Mouse (Mus musculus) brain, embryonic 14.5 days (tissue): Measurements from ENCODE around the gene Tigar. TPM values are rescaled to one million over a fixed set of nuclear protein-coding genes. Genes with fewer than 3 reads are reported as not detected.

Experiments used
- DNase-seq: peaks from one replicate; pipeline ENCODE4 v3.0.0-alpha.2; 2011; ENCODE audit warnings: low read depth
- CTCF ChIP-seq: fragments of 200-500 bp; IDR thresholded peaks from 2 replicates; pipeline ENCODE4 v1.5.1; 2012; ENCODE audit warnings: inconsistent platforms, mild to moderate bottlenecking, moderate library complexity, borderline replicate concordance; ENCODE audit not compliant: insufficient read depth, insufficient read length; ENCODE audit errors: extremely low read depth
- POLR2A ChIP-seq: fragments of 200-500 bp; IDR thresholded peaks from 2 replicates; pipeline ENCODE4 v1.6.1; 2012; ENCODE audit warnings: mild to moderate bottlenecking, inconsistent platforms, borderline replicate concordance; ENCODE audit not compliant: poor library complexity, insufficient read depth, insufficient read length, severe bottlenecking; ENCODE audit errors: extremely low read depth
- polyA plus RNA-seq: library from polyadenylated mRNA; depleted of rRNA; stranded (reverse); fragments of >200 nt; gene quantifications from 2 replicates; pipeline ENCODE4 v1.2.3, GENCODE M21; 2012; rRNA removed

The Tigar gene
- polyA plus RNA-seq = 11.6 and 12.1 TPM in 2 replicates

- peak; percentile 70; the same call in 1 of the 2 replicates for TF ChIP-seq POLR2A
- peak; percentile 5; the same call in 1 of the 2 replicates for TF ChIP-seq CTCF
- DNase-seq = peak; percentile 98
Measured at GRCm38 (mm10) chr6:127109402-127109930, at the start of gene Tigar. Tigar (minus strand) TSS chr6:127109557.

GRCm38 (mm10) chr6:127157321-127157720, 48.0 kb upstream of the Tigar start:
- TF ChIP-seq CTCF (no peak), POLR2A (no peak)
- DNase-seq = no peak

- TF ChIP-seq POLR2A (no peak), CTCF (no peak)
- no peak for DNase-seq
Measured at GRCm38 (mm10) chr6:127155468-127155867, 46.1 kb upstream of the Tigar start.

GRCm38 (mm10) chr6:127154708-127155268, 45.4 kb upstream of the Tigar start:
- TF ChIP-seq POLR2A (0 out of 2 replicates have a peak, but pooled peaks have one; percentile 7), CTCF (no peak)
- peak; percentile 83 for DNase-seq

GRCm38 (mm10) chr6:127153972-127154707, 44.8 kb upstream of the Tigar start:
- TF ChIP-seq CTCF = no peak
- TF ChIP-seq POLR2A = no peak
- DNase-seq = no peak

GRCm38 (mm10) chr6:127153296-127153800, 44.0 kb upstream of the Tigar start:
- DNase-seq = peak; percentile 65
- no peak for TF ChIP-seq CTCF
- no peak for TF ChIP-seq POLR2A

- TF ChIP-seq POLR2A (peak; percentile 7; the same call in 1 of the 2 replicates), CTCF (no peak)
- peak; percentile 92 for DNase-seq
Measured at GRCm38 (mm10) chr6:127152106-127152951, 43.0 kb upstream of the Tigar start, which contains the start of gene Ccnd2. Ccnd2 (minus strand) TSS chr6:127152193.

- no peak for TF ChIP-seq POLR2A
- TF ChIP-seq CTCF = no peak
- peak; percentile 71 for DNase-seq
Measured at GRCm38 (mm10) chr6:127151565-127152105, 42.3 kb upstream of the Tigar start.

GRCm38 (mm10) chr6:127150663-127151564, 41.6 kb upstream of the Tigar start:
- DNase-seq = peak; percentile 96
- no peak for TF ChIP-seq CTCF
- peak; percentile 92; the same call in 1 of the 2 replicates for TF ChIP-seq POLR2A

- peak; percentile 66 for DNase-seq
- TF ChIP-seq POLR2A (no peak), CTCF (no peak)
Measured at GRCm38 (mm10) chr6:127149944-127150662, 40.7 kb upstream of the Tigar start.
